Mouse (Mus musculus) ZHBTc4 (cell line): Measurements from ENCODE around the gene Ccdc169.

Experiments used
- DNase-seq: peaks from one replicate; pipeline ENCODE4 v3.0.0-alpha.2; 2011; ENCODE audit warnings: low read depth, low spot score

Gene Ccdc169

GRCm38 (mm10) chr3:55122336-55122870 lies 14.7 kb upstream of the Ccdc169 start:
- no peak for DNase-seq

- no peak for DNase-seq
Observed at GRCm38 (mm10) chr3:55123064-55123463, 14.1 kb upstream of the Ccdc169 start.

GRCm38 (mm10) chr3:55129181-55129692 lies 7.9 kb upstream of the Ccdc169 start:
- DNase-seq, result no peak

GRCm38 (mm10) chr3:55131576-55132233 lies 5.4 kb upstream of the Ccdc169 start:
- peak; percentile 53 for DNase-seq

- DNase-seq, result peak; percentile 25
Observed at GRCm38 (mm10) chr3:55139837-55140236, 2.7 kb downstream of the Ccdc169 start.

GRCm38 (mm10) chr3:55141401-55141800 lies 4.3 kb downstream of the Ccdc169 start:
- no peak for DNase-seq

- DNase-seq, result no peak
Observed at GRCm38 (mm10) chr3:55144916-55145315, 7.8 kb downstream of the Ccdc169 start.

- no peak for DNase-seq
Observed at GRCm38 (mm10) chr3:55146441-55146840, 9.3 kb downstream of the Ccdc169 start.

GRCm38 (mm10) chr3:55147156-55147555 lies 10.0 kb downstream of the Ccdc169 start:
- DNase-seq, result no peak

GRCm38 (mm10) chr3:55148091-55148490 lies 11.0 kb downstream of the Ccdc169 start:
- no peak for DNase-seq

- DNase-seq, result peak; percentile 68
Observed at GRCm38 (mm10) chr3:55151656-55152433, 14.7 kb downstream of the Ccdc169 start.

GRCm38 (mm10) chr3:55152673-55153334 lies 15.7 kb downstream of the Ccdc169 start:
- peak; percentile 50 for DNase-seq

GRCm38 (mm10) chr3:55154163-55154562 lies 17.0 kb downstream of the Ccdc169 start:
- no peak for DNase-seq

GRCm38 (mm10) chr3:55157413-55157812 lies 20.3 kb downstream of the Ccdc169 start:
- peak; percentile 8 for DNase-seq

GRCm38 (mm10) chr3:55161144-55161543 lies 24.0 kb downstream of the Ccdc169 start:
- DNase-seq, result no peak

- no peak for DNase-seq
Observed at GRCm38 (mm10) chr3:55163510-55163909, 26.4 kb downstream of the Ccdc169 start.

GRCm38 (mm10) chr3:55172478-55172877 lies 35.3 kb downstream of the Ccdc169 start:
- DNase-seq, result no peak

- no peak for DNase-seq
Observed at GRCm38 (mm10) chr3:55177271-55177670, 40.1 kb downstream of the Ccdc169 start.

- DNase-seq, result peak; percentile 74
Observed at GRCm38 (mm10) chr3:55181766-55182165, 44.6 kb downstream of the Ccdc169 start, which contains the start of gene Sohlh2. Sohlh2 (plus strand) TSS chr3:55182028.

- DNase-seq, result no peak
Observed at GRCm38 (mm10) chr3:55191668-55192067, 54.5 kb downstream of the Ccdc169 start.

GRCm38 (mm10) chr3:55193351-55193750 lies 56.2 kb downstream of the Ccdc169 start:
- no peak for DNase-seq

- no peak for DNase-seq
Observed at GRCm38 (mm10) chr3:55194792-55195191, 57.7 kb downstream of the Ccdc169 start.
